Mouse (Mus musculus) myocyte (in vitro differentiated cells): ENCODE measurements at regions not wholly inside any gene's neighbourhood (a gene's known extent, or its start where the extent isn't known, plus 50 kb on each side); places are given as distances from the start of the nearest gene placed in this dataset.

Experiments
- H3K27me3 ChIP-seq: one replicate; pipeline ENCODE4 v1.6.1; 2011; ENCODE audit not compliant: control insufficient read depth, insufficient read depth, insufficient read length
- H3K36me3 ChIP-seq: one replicate; pipeline ENCODE4 v1.6.1; 2011; ENCODE audit not compliant: control insufficient read depth, insufficient read depth
- H3K4me2 ChIP-seq: one replicate; pipeline ENCODE4 v1.6.1; 2011; ENCODE audit warnings: low read depth, control low read depth
- H3K4me3 ChIP-seq: one replicate; pipeline ENCODE4 v1.5.1; 2011; ENCODE audit warnings: mild to moderate bottlenecking, control low read depth, moderate library complexity
- H3K79me2 ChIP-seq: one replicate; pipeline ENCODE4 v1.6.1; 2011; ENCODE audit not compliant: control insufficient read depth, insufficient read depth
- H3ac ChIP-seq: one replicate; pipeline ENCODE4 v1.6.1; 2011; ENCODE audit not compliant: control insufficient read depth, insufficient read length
- CEBPB ChIP-seq: IDR thresholded peaks from 2 replicates; pipeline ENCODE4 v1.6.1; 2011; ENCODE audit warnings: mild to moderate bottlenecking, moderate library complexity; ENCODE audit not compliant: poor library complexity, insufficient read depth, severe bottlenecking
- E2F4 ChIP-seq: IDR thresholded peaks from one replicate; pipeline ENCODE4 v1.6.1; 2011; ENCODE audit warnings: mild to moderate bottlenecking, control low read depth, moderate library complexity; ENCODE audit not compliant: insufficient read depth
- MAX ChIP-seq: IDR thresholded peaks from one replicate; pipeline ENCODE4 v1.6.1; 2011; ENCODE audit warnings: low read depth, mild to moderate bottlenecking, control low read depth
- MYOD1 ChIP-seq, 3 experiments: IDR thresholded peaks; one replicate each; pipeline ENCODE4 v1.6.1; 2011; ENCODE audit warnings: control low read depth in 2 of 3, low read depth in 2 of 3, mild to moderate bottlenecking in 2 of 3, moderate library complexity in 1 of 3; ENCODE audit not compliant: insufficient read length in 2 of 3, control insufficient read depth in 1 of 3
- MYOG ChIP-seq, 3 experiments: IDR thresholded peaks; one replicate each; pipeline ENCODE4 v1.6.1; 2011; ENCODE audit warnings: control low read depth in 2 of 3, low read depth in 2 of 3, mild to moderate bottlenecking in 2 of 3; ENCODE audit not compliant: insufficient read length in 2 of 3, control insufficient read depth in 1 of 3, insufficient read depth in 1 of 3
- POLR2A ChIP-seq: IDR thresholded peaks from one replicate; pipeline ENCODE4 v1.6.1; 2011; ENCODE audit warnings: low read depth, mild to moderate bottlenecking, control low read depth, moderate library complexity; ENCODE audit not compliant: insufficient read length
- POLR2AphosphoS2 ChIP-seq: IDR thresholded peaks from one replicate; pipeline ENCODE4 v1.6.1; 2011; ENCODE audit warnings: low read depth, control low read depth; ENCODE audit not compliant: insufficient read length
- REST ChIP-seq: IDR thresholded peaks from one replicate; pipeline ENCODE4 v1.6.1; 2011; ENCODE audit warnings: mild to moderate bottlenecking, control low read depth, moderate library complexity; ENCODE audit not compliant: insufficient read depth, insufficient read length
- SRF ChIP-seq: IDR thresholded peaks from one replicate; pipeline ENCODE4 v1.6.1; 2011; ENCODE audit warnings: low read depth; ENCODE audit not compliant: control insufficient read depth, insufficient read length
- TCF12 ChIP-seq: IDR thresholded peaks from one replicate; pipeline ENCODE4 v1.6.1; 2011; ENCODE audit warnings: mild to moderate bottlenecking, control low read depth; ENCODE audit not compliant: poor library complexity, insufficient read depth, severe bottlenecking
- TCF3 ChIP-seq: IDR thresholded peaks from one replicate; pipeline ENCODE4 v1.6.1; 2011; ENCODE audit warnings: low read depth, control low read depth; ENCODE audit not compliant: insufficient read length
- USF1 ChIP-seq: IDR thresholded peaks from one replicate; pipeline ENCODE4 v1.6.1; 2011; ENCODE audit warnings: low read depth, mild to moderate bottlenecking, control low read depth, moderate library complexity

DNA sequence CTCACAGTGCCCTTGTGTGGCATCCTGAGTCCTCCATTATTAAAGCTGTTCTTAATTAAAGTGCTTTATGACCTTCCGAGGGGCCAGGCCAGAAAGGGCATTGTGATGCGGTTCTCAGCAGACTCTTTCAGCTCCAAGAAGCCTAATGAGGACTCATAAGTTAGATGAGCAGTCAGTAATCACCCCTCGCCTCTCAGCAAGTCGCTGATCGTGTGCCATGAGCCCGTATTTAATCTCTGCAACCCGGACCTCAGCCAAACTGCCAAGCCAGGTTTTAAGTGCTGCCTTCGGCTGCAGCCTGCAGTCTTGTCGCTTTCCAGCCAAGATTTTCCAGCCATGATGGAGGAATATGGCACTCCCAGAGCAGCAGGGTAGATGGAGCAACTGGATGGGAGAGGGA, 56.1 kb upstream of the Rbfox1 start:
- Histone ChIP-seq H3K79me2 (no peaks in the 10 kb centered on the region), H3K4me3 (no peak overlapping the region), H3ac (no peak overlapping the region), H3K4me2 (no peak overlapping the region), H3K27me3 (no peaks in the 10 kb centered on the region), H3K36me3 (no peaks in the 10 kb centered on the region)
- TF ChIP-seq USF1 (no peak), MYOG (IDR thresholded peaks at IDR 0.05; ENCODE audit: control insufficient read depth in 1 of 3, insufficient read depth in 1 of 3, insufficient read length in 2 of 3, low read depth in 2 of 3) (no peak), MYOD1 (IDR thresholded peaks at IDR 0.05; ENCODE audit: control insufficient read depth in 1 of 3, insufficient read length in 2 of 3, low read depth in 2 of 3) (no peak), CEBPB (no peak), E2F4 (no peak), REST (no peak), SRF (no peak), TCF3 (no peak), MAX (no peak), POLR2AphosphoS2 (no peak), TCF12 (no peak), POLR2A (no peak)

DNA sequence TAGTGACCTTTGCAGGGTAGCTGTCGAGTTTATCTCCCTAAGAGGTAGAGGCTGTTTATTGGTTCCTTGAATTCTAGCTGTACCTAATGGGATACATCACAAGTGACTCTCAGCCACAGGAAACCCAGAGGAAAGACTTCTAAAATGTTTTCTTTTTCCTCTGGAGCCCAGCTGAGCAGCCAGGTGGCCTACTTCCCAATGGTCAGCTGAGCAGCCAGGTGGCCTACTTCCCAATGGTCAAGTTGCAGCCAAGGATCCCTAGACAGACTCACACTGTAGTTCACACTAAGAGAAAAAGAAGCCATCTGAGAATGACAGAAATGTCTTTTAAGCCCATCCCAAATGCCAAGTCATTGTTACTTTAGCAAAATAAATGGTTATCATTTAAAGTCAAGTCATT, 61.8 kb upstream of the Rbfox1 start:
- Histone ChIP-seq H3K27me3 (no peaks in the 10 kb centered on the region), H3ac (no peak overlapping the region), H3K4me3 (no peak overlapping the region), H3K36me3 (no peaks in the 10 kb centered on the region), H3K4me2 (no peak overlapping the region), H3K79me2 (no peaks in the 10 kb centered on the region)
- TF ChIP-seq REST (no peak), POLR2A (no peak), SRF (no peak)

DNA sequence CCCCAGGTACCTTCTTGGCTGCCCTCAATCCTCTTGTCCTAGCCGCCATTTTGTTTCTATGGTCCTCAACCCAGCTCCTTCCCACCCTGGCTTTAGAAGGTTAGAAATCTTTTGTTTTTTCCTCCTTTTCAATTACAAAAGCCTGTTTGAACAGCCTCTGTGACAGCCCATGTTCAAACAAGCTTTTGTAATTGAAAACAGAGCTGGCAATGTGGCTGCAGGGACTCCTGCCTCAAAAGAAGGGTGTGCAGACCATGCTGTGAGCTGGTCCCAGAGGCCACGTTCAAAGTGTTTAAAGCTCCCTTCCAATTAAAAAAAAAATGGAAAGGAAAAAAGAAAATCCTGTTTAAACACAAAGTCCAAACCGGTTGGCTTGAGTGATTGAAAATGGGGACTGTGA, 68.0 kb upstream of the Rbfox1 start:
- TF ChIP-seq REST (no peak), CEBPB (no peak), TCF3 (no peak), POLR2A (no peak), MYOD1 (IDR thresholded peaks at IDR 0.05; ENCODE audit: control insufficient read depth in 1 of 3, insufficient read length in 2 of 3, low read depth in 2 of 3) (no peak), USF1 (no peak), MYOG (IDR thresholded peaks at IDR 0.05; ENCODE audit: control insufficient read depth in 1 of 3, insufficient read depth in 1 of 3, insufficient read length in 2 of 3, low read depth in 2 of 3) (no peak), E2F4 (no peak), SRF (no peak)
- Histone ChIP-seq H3K36me3 (no peaks in the 10 kb centered on the region), H3K79me2 (no peaks in the 10 kb centered on the region), H3ac (no peak overlapping the region), H3K27me3 (no peaks in the 10 kb centered on the region), H3K4me2 (no peak overlapping the region), H3K4me3 (no peak overlapping the region)

- TF ChIP-seq REST (no peak), TCF3 (no peak), CEBPB (no peak), TCF12 (no peak), MYOD1 (IDR thresholded peaks at IDR 0.05; ENCODE audit: control insufficient read depth in 1 of 3, insufficient read length in 2 of 3, low read depth in 2 of 3) (no peak), SRF (no peak), USF1 (no peak), POLR2AphosphoS2 (no peak), POLR2A (no peak), E2F4 (no peak), MAX (no peak), MYOG (IDR thresholded peaks at IDR 0.05; ENCODE audit: control insufficient read depth in 1 of 3, insufficient read depth in 1 of 3, insufficient read length in 2 of 3, low read depth in 2 of 3) (no peak)
- Histone ChIP-seq H3K27me3 (no peaks in the 10 kb centered on the region), H3ac (no peak overlapping the region), H3K4me3 (no peak overlapping the region), H3K79me2 (no peaks in the 10 kb centered on the region), H3K36me3 (no peaks in the 10 kb centered on the region), H3K4me2 (no peak overlapping the region)
Observed at GRCm38 (mm10) chr16:5812245-5812820, 72.8 kb upstream of the Rbfox1 start.

GRCm38 (mm10) chr16:5811654-5811992, 73.5 kb upstream of the Rbfox1 start:
- H3K27me3 ChIP-seq, result no peaks in the 10 kb centered on the region
- no peaks in the 10 kb centered on the region for H3K79me2 ChIP-seq
- H3K4me3 ChIP-seq, result no peak overlapping the region
- TF ChIP-seq USF1 (no peak), TCF12 (no peak), TCF3 (no peak), CEBPB (no peak), POLR2A (no peak), SRF (no peak), REST (no peak), E2F4 (no peak), POLR2AphosphoS2 (no peak), MYOD1 (IDR thresholded peaks at IDR 0.05; ENCODE audit: control insufficient read depth in 1 of 3, insufficient read length in 2 of 3, low read depth in 2 of 3) (no peak), MYOG (IDR thresholded peaks at IDR 0.05; ENCODE audit: control insufficient read depth in 1 of 3, insufficient read depth in 1 of 3, insufficient read length in 2 of 3, low read depth in 2 of 3) (no peak), MAX (no peak)
- no peaks in the 10 kb centered on the region for H3K36me3 ChIP-seq
- H3ac ChIP-seq, result no peak overlapping the region
- H3K4me2 ChIP-seq, result no peak overlapping the region
